Mouse (Mus musculus) liver, adult 2 months (tissue): ENCODE measurements at regions not wholly inside any gene's neighbourhood (a gene's known extent, or its start where the extent isn't known, plus 50 kb on each side); places are given as distances from the start of the nearest gene placed in this dataset.

Source experiments
- DNase-seq: peaks from one replicate; pipeline ENCODE4 v3.0.0-alpha.2; 2011; ENCODE audit warnings: low read depth, low spot score; ENCODE audit errors: extremely low read depth
- H3K27ac ChIP-seq: fragments of 200-500 bp; replicated peaks from 2 replicates; pipeline ENCODE4 v1.5.1; 2012; ENCODE audit warnings: low read depth, mild to moderate bottlenecking, control low read depth, inconsistent platforms, low read length; ENCODE audit not compliant: insufficient read depth
- H3K27me3 ChIP-seq: fragments of 200-500 bp; 2 replicates; pipeline ENCODE4 v1.6.1; 2012; ENCODE audit warnings: mild to moderate bottlenecking, moderate library complexity, low read length, inconsistent platforms; ENCODE audit not compliant: control insufficient read depth, insufficient read depth
- H3K36me3 ChIP-seq: fragments of 200-500 bp; 2 replicates; pipeline ENCODE4 v1.6.1; 2012; ENCODE audit warnings: low read length, inconsistent platforms; ENCODE audit not compliant: control insufficient read depth, insufficient read depth
- H3K4me1 ChIP-seq: fragments of 200-500 bp; 2 replicates; pipeline ENCODE4 v1.6.1; 2011; ENCODE audit warnings: low read length; ENCODE audit not compliant: control insufficient read depth, insufficient read depth
- H3K4me3 ChIP-seq: fragments of 200-500 bp; 2 replicates; pipeline ENCODE4 v1.5.1; 2011; ENCODE audit warnings: low read depth, mild to moderate bottlenecking, control low read depth, low read length, moderate library complexity; ENCODE audit not compliant: insufficient read depth
- H3K79me2 ChIP-seq: fragments of 200-500 bp; 2 replicates; pipeline ENCODE4 v1.6.1; 2012; ENCODE audit warnings: inconsistent platforms, mild to moderate bottlenecking, low read length, moderate library complexity; ENCODE audit not compliant: control insufficient read depth, insufficient read depth
- H3K9ac ChIP-seq: fragments of 200-500 bp; 2 replicates; pipeline ENCODE4 v1.6.1; 2012; ENCODE audit warnings: low read depth, mild to moderate bottlenecking, control low read depth, inconsistent platforms, low read length
- CTCF ChIP-seq: fragments of 200-500 bp; IDR thresholded peaks from 2 replicates; pipeline ENCODE4 v1.5.1; 2011; ENCODE audit warnings: low read depth, low read length, control low read depth
- POLR2A ChIP-seq: fragments of 200-500 bp; IDR thresholded peaks from 2 replicates; pipeline ENCODE4 v1.6.1; 2011; ENCODE audit warnings: low read length, control low read depth; ENCODE audit not compliant: insufficient read depth; ENCODE audit errors: extremely low read depth
- WGBS: fragments of 180-500 bp; shearing (Covaris S2); methylation state at CpG from one replicate; pipeline ENCODE4 v1.1.7; 2018; 5-methylcytosine and 5-hydroxymethylcytosine counted together

- no peaks in the 10 kb centered on the region for H3K79me2 ChIP-seq
- H3K36me3 ChIP-seq = no peaks in the 10 kb centered on the region
- no peak for TF ChIP-seq CTCF
- TF ChIP-seq POLR2A = no peak
- H3K27ac ChIP-seq = no peak overlapping the region
- no peak overlapping the region for H3K4me3 ChIP-seq
- WGBS = 93% methylated on average over 4 of the region's 4 CpGs
- peaks cover 5% of the 10 kb centered on the region; the same call in 1 of the 2 replicates for H3K4me1 ChIP-seq
- no peak for DNase-seq
- no peak overlapping the region for H3K9ac ChIP-seq
- no peaks in the 10 kb centered on the region for H3K27me3 ChIP-seq
These were observed 138.6 kb upstream of the Jmjd1c start for GRCm38 (mm10) chr10:66957373-66957772.
